Mouse (Mus musculus) lung, adult 18-20 months (tissue): Measurements from ENCODE around the gene Pde8b.

ENCODE experiments used
- DNase-seq, 2 experiments: peaks; one replicate each; pipeline ENCODE4 v3.0.0; 2022; ENCODE audit warnings: mixed read lengths in 2 of 2

Gene Pde8b

GRCm38 (mm10) chr13:95135326-95136150 is 114.6 kb downstream of the Pde8b start:
- no peak for DNase-seq

GRCm38 (mm10) chr13:95131848-95132247 is 118.3 kb downstream of the Pde8b start:
- DNase-seq = no peak

GRCm38 (mm10) chr13:95131041-95131440 is 119.1 kb downstream of the Pde8b start:
- DNase-seq = no peak

GRCm38 (mm10) chr13:95127288-95127687 is 122.8 kb downstream of the Pde8b start:
- no peak for DNase-seq

GRCm38 (mm10) chr13:95126801-95127200 is 123.3 kb downstream of the Pde8b start:
- DNase-seq = no peak

- no peak for DNase-seq
Observed at GRCm38 (mm10) chr13:95125546-95126215, 124.5 kb downstream of the Pde8b start.

GRCm38 (mm10) chr13:95120570-95120969 is 129.6 kb downstream of the Pde8b start:
- DNase-seq = no peak

GRCm38 (mm10) chr13:95113763-95114162 is 136.4 kb downstream of the Pde8b start:
- peak; percentile 40 to 55 for DNase-seq

- DNase-seq = no peak
Observed at GRCm38 (mm10) chr13:95109555-95109954, 140.6 kb downstream of the Pde8b start.

- DNase-seq = no peak
Observed at GRCm38 (mm10) chr13:95108035-95108434, 142.1 kb downstream of the Pde8b start.

- DNase-seq = peak in 1 of 2 experiments; percentile 32
Observed at GRCm38 (mm10) chr13:95104865-95105264, 145.3 kb downstream of the Pde8b start.

GRCm38 (mm10) chr13:95102985-95103590 is 147.0 kb downstream of the Pde8b start:
- DNase-seq = no peak

GRCm38 (mm10) chr13:95101315-95101714 is 148.8 kb downstream of the Pde8b start:
- no peak for DNase-seq

GRCm38 (mm10) chr13:95098931-95099720 is 151.0 kb downstream of the Pde8b start:
- DNase-seq = no peak

- peak in 1 of 2 experiments; percentile 25 for DNase-seq
Observed at GRCm38 (mm10) chr13:95096646-95097045, 153.5 kb downstream of the Pde8b start.

- no peak for DNase-seq
Observed at GRCm38 (mm10) chr13:95095860-95096259, 154.3 kb downstream of the Pde8b start.

GRCm38 (mm10) chr13:95091546-95092445 is 158.3 kb downstream of the Pde8b start:
- no peak for DNase-seq

- DNase-seq = no peak
Observed at GRCm38 (mm10) chr13:95087358-95087787, 162.8 kb downstream of the Pde8b start.

GRCm38 (mm10) chr13:95086033-95086432 is 164.1 kb downstream of the Pde8b start:
- no peak for DNase-seq

GRCm38 (mm10) chr13:95082611-95083010 is 167.5 kb downstream of the Pde8b start:
- no peak for DNase-seq

GRCm38 (mm10) chr13:95081082-95081481 is 169.1 kb downstream of the Pde8b start:
- DNase-seq = no peak

GRCm38 (mm10) chr13:95078492-95078891 is 171.6 kb downstream of the Pde8b start:
- no peak for DNase-seq
